Mouse (Mus musculus) CD4-positive, CD25-positive, alpha-beta regulatory T cell (primary cell): ENCODE results near the gene Cped1. TPM values are rescaled to one million over a fixed set of nuclear protein-coding genes. Genes with fewer than 3 reads are reported as not detected.

Experiments
- polyA plus RNA-seq: library from polyadenylated mRNA; unstranded; fragments of 100-300 nt; shearing (Covaris generic); gene quantifications from one replicate; pipeline ENCODE4 v1.2.1, GENCODE M21; 2017

Gene Cped1
- polyA plus RNA-seq = 0.14 TPM

GRCm38 (mm10) chr6:21985732-21986540, at the start of gene Cped1:
TSS of gene Cped1 (plus strand) at chr6:21985916.

GRCm38 (mm10) chr6:21949226-21949731, 36.4 kb upstream of the Cped1 start, which contains the start of gene Ing3:
TSS of gene Ing3 (plus strand) at chr6:21949571.

GRCm38 (mm10) chr6:22288004-22288736, 302.5 kb downstream of the Cped1 start, which contains the start of gene Wnt16:
TSS of gene Wnt16 (plus strand) at chr6:22288227.

Other genes with a start within 250 kb of the Cped1 start
- gene Tspan12, start 133.4 kb upstream of the Cped1 start, polyA plus RNA-seq = not detected
- gene Ing3, start 36.3 kb upstream of the Cped1 start, polyA plus RNA-seq = 31.0 TPM